ENCODE assay signal across 9 mouse cellular contexts in genomic region chr1:46970470-46970869, GRCm38 (mm10).
DNase-seq lines count a peak whose midpoint lies in the region; ATAC-seq and TF ChIP-seq lines count a peak whose summit lies in the region.
"Had no signal": no experiment of that assay in that cellular context is flagged by ENCODE, and none has a peak within 500 bp of the region (broad histone marks: within the 10 kb centered on the region; RNA-seq: fewer than 3 reads in every experiment).

No protein-coding gene starts in this region.

- peaks cover 1% of the 10 kb centered on the region; the same call in 1 of the 2 replicates for H3K4me1 ChIP-seq in heart, adult 2 months (ENCODE audit: control insufficient read depth, insufficient read depth, low read length)
- no peaks in the 10 kb centered on the region for H3K4me1 ChIP-seq in hindbrain, postnatal 0 days (ENCODE audit: insufficient read depth, low read length)
- H3K4me1 ChIP-seq: stomach, embryonic 15.5 days had no signal

- no peak overlapping the region for H3K4me3 ChIP-seq in heart, adult 2 months
- H3K4me3 ChIP-seq in hindbrain, postnatal 0 days (ENCODE audit: low read length), result no peak overlapping the region
- H3K4me3 ChIP-seq: stomach, embryonic 15.5 days had no signal

- WGBS in heart, adult 2 months, result 6% methylated on average over 3 of the region's 3 CpGs
- 68% methylated on average over 3 of the region's 3 CpGs for WGBS in hindbrain, postnatal 0 days

- no peak for ATAC-seq in hindbrain, postnatal 0 days

- no peak overlapping the region for H3K9ac ChIP-seq in heart, adult 2 months (ENCODE audit: low read depth, low read length)
- H3K9ac ChIP-seq in hindbrain, postnatal 0 days (replicated peaks; ENCODE audit: low read length), result no peak overlapping the region
- H3K9ac ChIP-seq: stomach, embryonic 15.5 days had no signal

- H3K4me2 ChIP-seq in hindbrain, postnatal 0 days (ENCODE audit: low read depth, low read length), result peak overlapping the region; percentile 23; the same call in 1 of the 2 replicates
- H3K4me2 ChIP-seq: stomach, embryonic 15.5 days had no signal

- TF ChIP-seq POLR2A in heart, adult 2 months (IDR thresholded peaks at IDR 0.05; ENCODE audit: insufficient read depth, low read depth, low read length), result no peak

- intact Hi-C loops in heart, adult 2 months (cut with DNase I), result no loop called here

- H3K36me3 ChIP-seq in heart, adult 2 months (ENCODE audit: control insufficient read depth, insufficient read depth, low read length), result no peaks in the 10 kb centered on the region
- no peaks in the 10 kb centered on the region for H3K36me3 ChIP-seq in hindbrain, postnatal 0 days (ENCODE audit: insufficient read depth, low read length)
- H3K36me3 ChIP-seq: stomach, embryonic 15.5 days had no signal

- H3K9me3 ChIP-seq in hindbrain, postnatal 0 days (ENCODE audit: low read length), result no peaks in the 10 kb centered on the region
- H3K9me3 ChIP-seq: stomach, embryonic 15.5 days had no signal

- H3K79me2 ChIP-seq in heart, adult 2 months (replicated peaks; ENCODE audit: control insufficient read depth, insufficient read depth, low read length), result no peaks in the 10 kb centered on the region

- H3K27ac ChIP-seq in heart, adult 2 months, result no peak overlapping the region
- H3K27ac ChIP-seq in hindbrain, postnatal 0 days, result no peak overlapping the region
- H3K27ac ChIP-seq: stomach, embryonic 15.5 days had no signal

- no peaks in the 10 kb centered on the region for H3K27me3 ChIP-seq in heart, adult 2 months (ENCODE audit: control insufficient read depth, insufficient read depth, low read length)
- H3K27me3 ChIP-seq in hindbrain, postnatal 0 days (ENCODE audit: insufficient read depth, low read length), result no peaks in the 10 kb centered on the region
- H3K27me3 ChIP-seq: stomach, embryonic 15.5 days had no signal

- TF ChIP-seq CTCF in heart, adult 2 months (IDR thresholded peaks at IDR 0.05), result peak; percentile 80
- peak; percentile 63 for TF ChIP-seq CTCF in hindbrain, postnatal 0 days (IDR thresholded peaks at IDR 0.05; ENCODE audit: low read depth)

- DNase-seq in heart, adult 2 months, result peak; percentile 39 to 67
- DNase-seq in heart, adult 11 months, result no peak
- DNase-seq in 3T3-L1 (ENCODE audit: low read depth, low spot score) (peak; percentile 72), ZHBTc4 (ENCODE audit: low read depth, low spot score) (peak; percentile 35)
- DNase-seq in embryo, embryonic 9.5 days (ENCODE audit: extremely low spot score), result peak; percentile 31
- DNase-seq in hindbrain, postnatal 0 days (ENCODE audit: low spot score), result peak; percentile 28
- DNase-seq in lung, postnatal 4 days, result peak; percentile 22 to 68
- peak; percentile 42 to 43 for DNase-seq in urinary bladder, postnatal 36 days (ENCODE audit: low spot score in 2 of 2)

- no peak for TF ChIP-seq EP300 in heart, adult 2 months (IDR thresholded peaks at IDR 0.05; ENCODE audit: insufficient read depth, low read depth, low read length)
